Mouse (Mus musculus) T-cell, adult 66 days (primary cell): ENCODE results near the gene Supt3. TPM values are rescaled to one million over a fixed set of nuclear protein-coding genes. Genes with fewer than 3 reads are reported as not detected.

Experiments
- total RNA-seq, 2 experiments: library from RNA; stranded (reverse); gene quantifications; 3 replicates in 1 of 2; 4 replicates in 1 of 2; pipeline ENCODE4 v1.2.4; 2023

Supt3 gene
- total RNA-seq, result 10 to 100 TPM; 13.4 to 17.3 TPM

GRCm38 (mm10) chr17:44776738-44777270 lies at the start of gene Supt3:
Gene Supt3, plus strand, starts transcription at chr17:44777152.

GRCm38 (mm10) chr17:44814508-44815175 lies 37.7 kb downstream of the Supt3 start, which contains the start of gene Runx2:
Gene Runx2, minus strand, starts transcription at chr17:44814797.

Other genes with a start within 250 kb of the Supt3 start
- 1 to 10 TPM; 6.6 to 8.0 TPM for gene Runx2, start 37.6 kb downstream of the Supt3 start, total RNA-seq